Mouse (Mus musculus): ENCODE data around the gene Mad1l1. TPM values are rescaled to one million over a fixed set of nuclear protein-coding genes. Genes with fewer than 3 reads are reported as not detected.
"Not testable (repeated sequence)": the region's sequence is repeated elsewhere in the genome, so short reads cannot be mapped to it uniquely, and the experiment has no call there.

Mad1l1 gene
- 20.5 and 21.9 TPM in 2 replicates for polyA plus RNA-seq (2014; fragmentation: Nextera tagmentation; extraction: Ambion mirVana)

DNA sequence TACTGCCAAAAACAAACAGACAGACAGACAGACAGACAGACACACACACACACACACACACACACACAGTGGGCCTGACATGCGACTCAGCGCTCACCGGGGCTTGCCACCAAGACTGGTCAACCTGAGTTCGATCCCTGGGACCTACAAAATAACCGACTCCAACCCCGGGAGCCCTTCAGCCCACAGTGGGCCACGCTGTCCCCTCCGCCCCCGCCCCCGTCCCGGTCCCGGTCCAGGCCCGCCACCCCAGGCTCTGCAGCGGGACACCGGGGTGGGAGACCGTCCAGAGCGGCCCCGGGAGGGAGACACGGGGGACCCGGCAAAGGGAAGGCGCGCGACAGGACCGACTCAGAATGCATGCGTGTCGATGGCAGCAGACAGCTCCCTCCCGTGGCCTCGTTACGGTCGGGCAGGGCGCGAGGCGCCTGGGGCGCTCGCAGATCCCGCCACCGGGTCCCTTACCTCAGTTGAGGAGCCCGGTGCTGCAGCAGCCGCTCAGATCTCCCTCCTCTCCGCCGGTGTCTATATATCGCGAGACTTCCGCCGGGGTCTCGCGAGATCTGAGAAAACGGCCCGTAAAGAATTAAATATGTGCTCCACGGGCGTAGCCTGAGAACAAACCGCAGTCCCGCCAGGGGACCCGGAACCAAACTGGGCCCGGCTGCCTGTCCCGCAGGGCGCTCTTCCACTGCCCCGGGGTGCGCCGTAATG, at the start of gene Mad1l1, which contains the start of gene Nudt1:
TSS of gene Mad1l1 (minus strand) at position 511 of the 714 bp plus-strand sequence.
TSS of gene Nudt1 (plus strand) at position 615 of the 714 bp plus-strand sequence.
- Histone ChIP-seq H3K27ac (replicated peaks in 1 of 2; ENCODE audit: control insufficient read depth in 1 of 2, insufficient read depth in 1 of 2, low read depth in 2 of 2, low read length in 2 of 2) (peak within 1 kb of the TSS; percentile 65 to 84), H3K4me3 (ENCODE audit: control insufficient read depth in 1 of 2, insufficient read depth in 1 of 2, low read depth in 1 of 2, low read length in 2 of 2) (peak within 1 kb of the TSS; percentile 80 to 91)

DNA sequence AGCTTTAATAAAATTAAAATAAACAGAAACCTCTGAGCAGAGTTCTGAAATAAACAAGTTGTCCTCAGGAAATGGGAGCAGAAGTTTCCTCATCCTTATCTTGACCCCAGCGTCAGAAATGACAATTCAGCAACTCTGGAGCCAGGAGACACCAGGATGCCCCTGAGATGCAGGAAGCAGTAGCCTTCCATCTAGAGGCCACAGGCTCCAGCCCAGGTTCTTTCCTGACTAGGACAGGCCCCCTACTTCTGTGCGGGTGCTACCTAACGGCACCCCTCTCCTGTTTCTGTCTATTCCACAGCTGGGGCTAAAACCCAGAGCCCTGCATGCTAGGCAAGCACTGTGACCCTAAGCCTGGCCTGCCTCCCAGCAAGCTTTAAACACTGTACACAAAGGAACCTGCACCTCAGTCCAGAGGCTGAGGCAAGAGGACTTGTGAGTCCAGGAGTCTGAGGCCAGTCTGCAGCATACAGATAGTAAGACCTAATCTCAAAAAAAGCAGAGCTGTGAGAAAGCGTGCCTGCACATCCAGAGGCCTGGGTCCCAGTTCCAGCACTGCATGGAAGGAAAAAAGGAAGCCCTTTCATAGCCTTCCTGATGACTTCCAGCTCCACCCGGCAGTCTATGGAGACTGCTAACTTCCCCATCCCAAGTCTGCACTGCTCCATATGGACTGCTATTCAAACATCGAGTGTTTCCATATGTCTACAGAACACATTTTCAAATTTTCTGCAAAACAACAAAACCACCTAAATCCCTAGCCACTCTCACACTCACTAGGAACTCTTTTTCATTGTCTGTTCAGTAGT, 49.3 kb upstream of the Mad1l1 start:
- H3K9ac ChIP-seq (ENCODE audit: low read length): no peak overlapping the region
- H3K9me3 ChIP-seq (ENCODE audit: control insufficient read depth, low read length): no peaks in the 10 kb centered on the region
- 52% methylated on average over 6 of the region's 6 CpGs for WGBS
- no peak overlapping the region for H3K4me2 ChIP-seq (ENCODE audit: low read length)
- no peaks in the 10 kb centered on the region for H3K27me3 ChIP-seq (ENCODE audit: control insufficient read depth, insufficient read depth, low read length)
- no peaks in the 10 kb centered on the region for H3K36me3 ChIP-seq (ENCODE audit: control insufficient read depth, insufficient read depth, low read length)
- ATAC-seq (ENCODE audit: insufficient number of reproducible peaks, insufficient read depth, low FRiP score, low read depth): no peak
- H3K27ac ChIP-seq (replicated peaks in 1 of 2; ENCODE audit: control insufficient read depth in 1 of 2, insufficient read depth in 1 of 2, low read depth in 2 of 2, low read length in 2 of 2): peak overlapping the region; percentile 55 to 58; a peak in 2 of 4 replicates
- H3K4me3 ChIP-seq (ENCODE audit: control insufficient read depth in 1 of 2, insufficient read depth in 1 of 2, low read depth in 1 of 2, low read length in 2 of 2): no peak overlapping the region
- peaks cover 11 to 12% of the 10 kb centered on the region in 2 experiments; a peak in 2 of 4 replicates for H3K4me1 ChIP-seq (ENCODE audit: control insufficient read depth in 2 of 2, insufficient read depth in 2 of 2, low read length in 2 of 2)

More for the DNA sequence above, at the start of gene Mad1l1, which contains the start of gene Nudt1:
- peak within 1 kb of the TSS; percentile 95 for H3K9ac ChIP-seq (ENCODE audit: low read length)
- H3K27me3 ChIP-seq (ENCODE audit: control insufficient read depth, insufficient read depth, low read length): no peaks in the 10 kb centered on the region
- no peaks in the 10 kb centered on the region for H3K9me3 ChIP-seq (ENCODE audit: control insufficient read depth, low read length)
- WGBS: under 1% methylated on average over 60 of the region's 60 CpGs
- ATAC-seq (ENCODE audit: insufficient number of reproducible peaks, insufficient read depth, low FRiP score, low read depth): peak; percentile 90
- peak within 1 kb of the TSS; percentile 87 for H3K4me2 ChIP-seq (ENCODE audit: low read length)
- H3K36me3 ChIP-seq (ENCODE audit: control insufficient read depth, insufficient read depth, low read length): no peaks in the 10 kb centered on the region
- peaks cover 0 to 10% of the 10 kb centered on the region in 2 experiments; a peak in 1 of 4 replicates for H3K4me1 ChIP-seq (ENCODE audit: control insufficient read depth in 2 of 2, insufficient read depth in 2 of 2, low read length in 2 of 2)

DNA sequence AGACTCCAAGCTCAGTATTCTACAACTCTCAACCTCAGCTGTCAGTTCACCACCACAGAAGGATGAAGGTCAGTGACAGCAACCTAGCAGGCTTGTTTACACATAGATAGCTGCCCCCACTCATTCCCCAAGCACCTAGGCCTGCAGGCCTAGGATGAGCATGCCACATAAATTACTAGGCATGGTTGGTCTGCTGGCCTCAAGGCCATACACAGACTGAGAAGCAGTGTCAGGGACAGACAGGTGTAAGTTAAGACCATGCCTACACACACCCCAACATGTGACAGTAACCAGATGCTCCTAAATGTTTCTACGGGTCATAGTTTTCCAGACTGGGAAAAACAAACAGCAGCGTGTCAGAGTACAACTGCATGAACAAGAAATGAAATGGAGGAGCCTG, 48.1 kb upstream of the Mad1l1 start:
- peaks cover 11 to 12% of the 10 kb centered on the region in 2 experiments; a peak in 2 of 4 replicates for H3K4me1 ChIP-seq (ENCODE audit: control insufficient read depth in 2 of 2, insufficient read depth in 2 of 2, low read length in 2 of 2)
- WGBS: 64% methylated on average over 2 of the region's 2 CpGs
- no peaks in the 10 kb centered on the region for H3K36me3 ChIP-seq (ENCODE audit: control insufficient read depth, insufficient read depth, low read length)
- ATAC-seq (ENCODE audit: insufficient number of reproducible peaks, insufficient read depth, low FRiP score, low read depth): no peak
- no peak overlapping the region for H3K27ac ChIP-seq (replicated peaks in 1 of 2; ENCODE audit: control insufficient read depth in 1 of 2, insufficient read depth in 1 of 2, low read depth in 2 of 2, low read length in 2 of 2)
- no peaks in the 10 kb centered on the region for H3K27me3 ChIP-seq (ENCODE audit: control insufficient read depth, insufficient read depth, low read length)
- no peaks in the 10 kb centered on the region for H3K9me3 ChIP-seq (ENCODE audit: control insufficient read depth, low read length)
- no peak overlapping the region for H3K4me3 ChIP-seq (ENCODE audit: control insufficient read depth in 1 of 2, insufficient read depth in 1 of 2, low read depth in 1 of 2, low read length in 2 of 2)
- no peak overlapping the region for H3K9ac ChIP-seq (ENCODE audit: low read length)
- H3K4me2 ChIP-seq (ENCODE audit: low read length): no peak overlapping the region

DNA sequence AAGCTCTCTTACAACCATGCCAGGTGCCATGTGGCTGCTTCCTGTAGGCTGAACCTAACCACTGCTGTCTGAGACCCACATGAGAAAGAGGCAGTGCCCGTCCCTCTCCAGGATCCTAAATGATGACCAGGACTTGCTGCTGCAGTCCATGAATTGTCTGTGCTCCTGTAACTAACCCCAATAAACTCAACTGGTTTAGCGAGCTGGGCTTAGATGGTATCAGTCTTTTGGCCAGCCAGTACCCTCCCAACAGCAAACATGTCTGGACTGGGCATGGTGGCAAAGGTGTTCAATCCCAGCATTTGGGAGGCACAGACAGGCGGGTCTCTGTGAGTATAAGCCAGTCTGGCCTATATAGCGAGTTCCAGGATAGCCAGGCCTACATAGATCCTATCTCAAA, 47.6 kb upstream of the Mad1l1 start:
- Histone ChIP-seq H3K4me2 (ENCODE audit: low read length) (no peak overlapping the region), H3K4me1 (ENCODE audit: control insufficient read depth in 2 of 2, insufficient read depth in 2 of 2, low read length in 2 of 2) (peaks cover 9 to 12% of the 10 kb centered on the region in 2 experiments; a peak in 2 of 4 replicates), H3K36me3 (ENCODE audit: control insufficient read depth, insufficient read depth, low read length) (no peaks in the 10 kb centered on the region), H3K4me3 (ENCODE audit: control insufficient read depth in 1 of 2, insufficient read depth in 1 of 2, low read depth in 1 of 2, low read length in 2 of 2) (no peak overlapping the region), H3K9ac (ENCODE audit: low read length) (no peak overlapping the region), H3K27me3 (ENCODE audit: control insufficient read depth, insufficient read depth, low read length) (no peaks in the 10 kb centered on the region), H3K9me3 (ENCODE audit: control insufficient read depth, low read length) (no peaks in the 10 kb centered on the region), H3K27ac (replicated peaks in 1 of 2; ENCODE audit: control insufficient read depth in 1 of 2, insufficient read depth in 1 of 2, low read depth in 2 of 2, low read length in 2 of 2) (no peak overlapping the region)
- WGBS: 90% methylated on average over 4 of the region's 4 CpGs
- no peak for ATAC-seq (ENCODE audit: insufficient number of reproducible peaks, insufficient read depth, low FRiP score, low read depth)

DNA sequence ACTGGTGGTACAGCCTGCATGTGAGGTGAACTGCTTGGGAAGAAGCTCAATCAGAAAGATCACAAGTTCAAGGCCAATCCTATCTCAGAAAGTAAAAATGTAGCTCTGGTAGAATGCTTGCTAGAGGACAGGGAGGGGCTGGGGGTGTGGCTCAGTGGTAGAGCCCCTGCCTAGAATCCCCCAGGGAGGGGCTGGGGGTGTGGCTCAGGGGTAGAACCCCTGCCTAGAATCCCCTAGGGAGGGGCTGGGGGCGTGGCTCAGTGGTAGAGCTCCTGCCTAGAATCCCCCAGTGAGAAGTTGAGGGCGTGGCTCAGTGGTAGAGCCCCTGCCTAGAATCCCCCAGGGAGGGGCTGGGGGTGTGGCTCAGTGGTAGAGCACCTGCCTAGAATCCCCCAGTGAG, 46.8 kb upstream of the Mad1l1 start:
- not testable (repeated sequence) for H3K9ac ChIP-seq (ENCODE audit: low read length); H3K9me3 ChIP-seq (ENCODE audit: control insufficient read depth, low read length); H3K27me3 ChIP-seq (ENCODE audit: control insufficient read depth, insufficient read depth, low read length); H3K27ac ChIP-seq (replicated peaks in 1 of 2; ENCODE audit: control insufficient read depth in 1 of 2, insufficient read depth in 1 of 2, low read depth in 2 of 2, low read length in 2 of 2); H3K4me2 ChIP-seq (ENCODE audit: low read length); H3K36me3 ChIP-seq (ENCODE audit: control insufficient read depth, insufficient read depth, low read length); H3K4me3 ChIP-seq (ENCODE audit: control insufficient read depth in 1 of 2, insufficient read depth in 1 of 2, low read depth in 1 of 2, low read length in 2 of 2); ATAC-seq (ENCODE audit: insufficient number of reproducible peaks, insufficient read depth, low FRiP score, low read depth)
- 79% methylated on average over 2 of the region's 2 CpGs for WGBS
- peaks cover 9 to 12% of the 10 kb centered on the region in 2 experiments; a peak in 2 of 4 replicates for H3K4me1 ChIP-seq (ENCODE audit: control insufficient read depth in 2 of 2, insufficient read depth in 2 of 2, low read length in 2 of 2)

DNA sequence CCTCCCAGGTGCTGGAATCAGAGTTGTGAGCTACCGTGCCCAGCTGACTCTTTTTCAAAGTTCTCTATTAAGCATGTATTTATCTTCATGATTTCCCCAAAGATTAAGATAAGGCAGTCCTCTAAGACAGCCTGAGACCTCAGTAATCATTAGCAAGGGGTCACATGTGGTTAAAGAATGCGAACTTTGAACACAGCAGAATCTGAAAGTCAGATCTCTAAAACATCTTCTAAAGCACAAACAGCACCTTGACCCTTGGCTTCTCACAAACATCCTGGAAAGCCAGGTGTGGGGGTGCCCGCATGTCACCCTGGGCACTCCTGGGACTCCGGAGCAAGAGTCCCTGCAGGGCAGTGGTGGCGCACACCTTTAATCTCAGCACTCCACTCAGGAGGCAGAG, 43.1 kb upstream of the Mad1l1 start:
- H3K4me2 ChIP-seq (ENCODE audit: low read length): no peak overlapping the region
- no peak overlapping the region for H3K9ac ChIP-seq (ENCODE audit: low read length)
- peaks cover 1% of the 10 kb centered on the region; the same call in 1 of the 2 replicates for H3K36me3 ChIP-seq (ENCODE audit: control insufficient read depth, insufficient read depth, low read length)
- H3K4me1 ChIP-seq (ENCODE audit: control insufficient read depth in 2 of 2, insufficient read depth in 2 of 2, low read length in 2 of 2): peaks cover 0 to 2% of the 10 kb centered on the region in 2 experiments; a peak in 1 of 4 replicates
- no peak overlapping the region for H3K27ac ChIP-seq (replicated peaks in 1 of 2; ENCODE audit: control insufficient read depth in 1 of 2, insufficient read depth in 1 of 2, low read depth in 2 of 2, low read length in 2 of 2)
- no peak overlapping the region for H3K4me3 ChIP-seq (ENCODE audit: control insufficient read depth in 1 of 2, insufficient read depth in 1 of 2, low read depth in 1 of 2, low read length in 2 of 2)
- ATAC-seq (ENCODE audit: insufficient number of reproducible peaks, insufficient read depth, low FRiP score, low read depth): no peak
- H3K9me3 ChIP-seq (ENCODE audit: control insufficient read depth, low read length): 0 out of 2 replicates have a peak, but pooled peaks cover 4% of the 10 kb centered on the region
- no peaks in the 10 kb centered on the region for H3K27me3 ChIP-seq (ENCODE audit: control insufficient read depth, insufficient read depth, low read length)
- 93% methylated on average over 5 of the region's 5 CpGs for WGBS

DNA sequence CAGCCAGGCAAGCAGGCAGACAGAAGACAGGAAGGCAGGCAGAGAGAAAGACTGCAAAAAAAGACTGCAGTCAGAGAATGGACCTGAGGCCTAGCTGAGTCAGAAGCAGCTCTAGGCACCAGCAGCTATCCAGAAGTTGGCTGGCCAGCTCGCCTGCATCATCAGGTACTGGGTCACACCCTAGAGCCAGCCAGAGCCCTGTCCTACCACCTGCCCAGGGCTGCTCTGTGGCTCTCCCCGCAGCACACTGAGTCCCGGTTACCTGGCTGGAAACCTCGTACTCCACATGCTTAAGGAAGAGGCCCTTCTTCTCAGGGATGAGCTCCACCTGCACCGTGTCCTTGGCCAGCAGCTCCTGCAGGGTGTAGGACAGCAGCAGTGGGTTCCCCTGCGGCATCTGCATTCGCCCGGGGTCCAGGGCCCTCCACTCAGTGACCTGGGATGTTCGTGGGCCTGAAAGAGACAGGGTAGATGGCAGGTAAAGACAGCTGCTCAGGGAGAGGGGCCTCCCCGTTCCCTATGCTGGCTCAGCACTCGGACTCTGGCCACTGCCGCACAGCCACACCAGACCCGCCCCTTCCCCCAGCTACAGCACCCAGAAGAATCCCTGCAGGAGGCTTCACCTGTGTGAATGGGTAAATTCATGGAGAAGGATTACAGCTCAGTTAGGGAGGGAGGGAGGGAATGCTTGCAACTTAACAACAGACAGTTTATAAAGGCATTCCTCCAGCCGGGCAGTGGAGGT, 38.8 kb upstream of the Mad1l1 start:
- H3K4me1 ChIP-seq (ENCODE audit: control insufficient read depth in 2 of 2, insufficient read depth in 2 of 2, low read length in 2 of 2): no peaks in the 10 kb centered on the region
- H3K9ac ChIP-seq (ENCODE audit: low read length): no peak overlapping the region
- ATAC-seq (ENCODE audit: insufficient number of reproducible peaks, insufficient read depth, low FRiP score, low read depth): no peak
- 82% methylated on average over 14 of the region's 14 CpGs for WGBS
- no peaks in the 10 kb centered on the region for H3K27me3 ChIP-seq (ENCODE audit: control insufficient read depth, insufficient read depth, low read length)
- H3K36me3 ChIP-seq (ENCODE audit: control insufficient read depth, insufficient read depth, low read length): peaks cover 40% of the 10 kb centered on the region
- no peak overlapping the region for H3K27ac ChIP-seq (replicated peaks in 1 of 2; ENCODE audit: control insufficient read depth in 1 of 2, insufficient read depth in 1 of 2, low read depth in 2 of 2, low read length in 2 of 2)
- no peak overlapping the region for H3K4me3 ChIP-seq (ENCODE audit: control insufficient read depth in 1 of 2, insufficient read depth in 1 of 2, low read depth in 1 of 2, low read length in 2 of 2)
- H3K4me2 ChIP-seq (ENCODE audit: low read length): no peak overlapping the region
- 0 out of 2 replicates have a peak, but pooled peaks cover 4% of the 10 kb centered on the region for H3K9me3 ChIP-seq (ENCODE audit: control insufficient read depth, low read length)
